Mouse (Mus musculus): ENCODE measurements around the gene Ptgr2. TPM values are rescaled to one million over a fixed set of nuclear protein-coding genes. Genes with fewer than 3 reads are reported as not detected.

The Ptgr2 gene
- polyA plus RNA-seq, 1 experiment from 2014 or later: 26.3 TPM

- 10% methylated on average over 3 of the region's 3 CpGs for WGBS
- Histone ChIP-seq H3K9me3 (ENCODE audit: low read length) (no peaks in the 10 kb centered on the region), H3K4me1 (ENCODE audit: insufficient read depth, low read depth, low read length) (no peaks in the 10 kb centered on the region), H3K4me3 (ENCODE audit: low read depth, low read length) (no peak overlapping the region), H3K27ac (ENCODE audit: low read length) (no peak overlapping the region), H3K27me3 (replicated peaks; ENCODE audit: insufficient read depth, low read length) (no peaks in the 10 kb centered on the region), H3K9ac (replicated peaks; ENCODE audit: low read depth) (no peak overlapping the region), H3K36me3 (ENCODE audit: insufficient read depth, low read length) (no peaks in the 10 kb centered on the region), H3K4me2 (replicated peaks; ENCODE audit: low read depth, low read length) (no peak overlapping the region)
- TF ChIP-seq CTCF (IDR thresholded peaks at IDR 0.05): peak; percentile 96
- no peak for TF ChIP-seq EP300 (IDR thresholded peaks at IDR 0.05)
- peak; percentile 60 for ATAC-seq
- DNase-seq (ENCODE audit: low spot score): peak; percentile 87
Observed at GRCm38 (mm10) chr12:84249217-84249616, 35.8 kb upstream of the Ptgr2 start.

- no peak overlapping the region for H3K27ac ChIP-seq (ENCODE audit: low read length)
- no peaks in the 10 kb centered on the region for H3K4me1 ChIP-seq (ENCODE audit: insufficient read depth, low read depth, low read length)
- no peak overlapping the region for H3K9ac ChIP-seq (replicated peaks; ENCODE audit: low read depth)
- H3K9me3 ChIP-seq (ENCODE audit: low read length): no peaks in the 10 kb centered on the region
- no peaks in the 10 kb centered on the region for H3K27me3 ChIP-seq (replicated peaks; ENCODE audit: insufficient read depth, low read length)
- H3K36me3 ChIP-seq (ENCODE audit: insufficient read depth, low read length): no peaks in the 10 kb centered on the region
- 87% methylated on average over 4 of the region's 5 CpGs for WGBS
- H3K4me2 ChIP-seq (replicated peaks; ENCODE audit: low read depth, low read length): no peak overlapping the region
- ATAC-seq: peak; percentile 25; the same call in 1 of the 2 replicates
- peak; percentile 16 for DNase-seq (ENCODE audit: low spot score)
- TF ChIP-seq EP300 (IDR thresholded peaks at IDR 0.05) (no peak), CTCF (IDR thresholded peaks at IDR 0.05) (no peak)
- no peak overlapping the region for H3K4me3 ChIP-seq (ENCODE audit: low read depth, low read length)
Observed at GRCm38 (mm10) chr12:84252811-84253210, 32.2 kb upstream of the Ptgr2 start.

- no peaks in the 10 kb centered on the region for H3K36me3 ChIP-seq (ENCODE audit: insufficient read depth, low read length)
- no peak for DNase-seq (ENCODE audit: low spot score)
- H3K27ac ChIP-seq (ENCODE audit: low read length): no peak overlapping the region
- H3K4me3 ChIP-seq (ENCODE audit: low read depth, low read length): no peak overlapping the region
- no peak overlapping the region for H3K9ac ChIP-seq (replicated peaks; ENCODE audit: low read depth)
- H3K4me2 ChIP-seq (replicated peaks; ENCODE audit: low read depth, low read length): no peak overlapping the region
- WGBS: 67% methylated on average over 5 of the region's 5 CpGs
- ATAC-seq: no peak
- H3K4me1 ChIP-seq (ENCODE audit: insufficient read depth, low read depth, low read length): no peaks in the 10 kb centered on the region
- TF ChIP-seq CTCF (IDR thresholded peaks at IDR 0.05) (no peak), EP300 (IDR thresholded peaks at IDR 0.05) (no peak)
- H3K9me3 ChIP-seq (ENCODE audit: low read length): no peaks in the 10 kb centered on the region
- H3K27me3 ChIP-seq (replicated peaks; ENCODE audit: insufficient read depth, low read length): no peaks in the 10 kb centered on the region
Observed at GRCm38 (mm10) chr12:84254886-84255285, 30.1 kb upstream of the Ptgr2 start.

DNA sequence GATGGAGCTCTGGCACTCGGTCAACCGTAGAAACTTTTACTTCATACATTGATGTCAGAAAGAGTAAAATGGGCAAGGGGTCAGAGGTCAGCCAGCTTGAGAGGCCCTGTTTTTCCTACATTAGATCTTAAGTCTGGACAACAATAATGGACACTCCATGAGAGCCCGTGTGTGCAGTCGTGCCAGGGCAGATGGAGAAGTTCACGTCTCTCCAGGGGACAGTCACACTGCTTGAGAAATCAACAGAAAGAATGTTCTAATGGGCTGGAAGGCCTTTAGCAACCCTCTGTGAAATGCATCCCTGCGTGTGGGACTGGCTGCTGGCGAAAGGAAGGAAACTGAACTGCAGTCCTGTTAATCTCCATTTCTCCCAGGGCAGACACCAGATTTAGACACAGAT lies 24.7 kb upstream of the Ptgr2 start:
- Histone ChIP-seq H3K9me3 (ENCODE audit: low read length) (no peaks in the 10 kb centered on the region), H3K9ac (replicated peaks; ENCODE audit: low read depth) (no peak overlapping the region), H3K4me1 (ENCODE audit: insufficient read depth, low read depth, low read length) (0 out of 2 replicates have a peak, but pooled peaks cover 3% of the 10 kb centered on the region), H3K36me3 (ENCODE audit: insufficient read depth, low read length) (no peaks in the 10 kb centered on the region), H3K27me3 (replicated peaks; ENCODE audit: insufficient read depth, low read length) (no peaks in the 10 kb centered on the region), H3K4me3 (ENCODE audit: low read depth, low read length) (no peak overlapping the region), H3K4me2 (replicated peaks; ENCODE audit: low read depth, low read length) (no peak overlapping the region), H3K27ac (ENCODE audit: low read length) (no peak overlapping the region)
- DNase-seq (ENCODE audit: low spot score): peak; percentile 66
- peak; percentile 72 for ATAC-seq
- no peak for TF ChIP-seq CTCF (IDR thresholded peaks at IDR 0.05)
- TF ChIP-seq EP300 (IDR thresholded peaks at IDR 0.05): no peak
- WGBS: 50% methylated on average over 7 of the region's 7 CpGs

DNA sequence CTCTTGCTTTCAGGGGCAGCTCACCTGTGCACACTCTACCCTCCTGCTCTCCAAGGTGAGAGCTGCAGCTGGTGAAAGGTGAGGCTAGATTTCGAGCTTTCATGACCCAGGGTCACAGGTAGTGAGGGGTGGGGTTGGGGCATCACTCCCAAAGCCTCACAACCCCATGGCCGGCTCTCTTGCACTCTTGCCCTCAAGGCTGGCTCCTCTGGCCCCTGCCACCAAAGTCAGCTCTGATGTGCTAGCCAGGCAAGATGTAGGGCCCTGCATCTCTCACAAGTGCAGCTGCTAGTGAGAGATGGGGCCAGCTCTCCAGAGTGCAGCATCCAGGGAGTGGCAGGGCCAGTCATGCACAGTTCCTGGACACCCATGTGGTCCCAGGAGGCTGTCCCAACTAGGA lies 17.8 kb upstream of the Ptgr2 start:
- Histone ChIP-seq H3K4me1 (ENCODE audit: insufficient read depth, low read depth, low read length) (no peaks in the 10 kb centered on the region), H3K9ac (replicated peaks; ENCODE audit: low read depth) (no peak overlapping the region), H3K27ac (ENCODE audit: low read length) (no peak overlapping the region), H3K36me3 (ENCODE audit: insufficient read depth, low read length) (no peaks in the 10 kb centered on the region), H3K4me2 (replicated peaks; ENCODE audit: low read depth, low read length) (no peak overlapping the region), H3K4me3 (ENCODE audit: low read depth, low read length) (no peak overlapping the region), H3K27me3 (replicated peaks; ENCODE audit: insufficient read depth, low read length) (no peaks in the 10 kb centered on the region), H3K9me3 (ENCODE audit: low read length) (no peaks in the 10 kb centered on the region)
- 58% methylated on average over 2 of the region's 2 CpGs for WGBS
- TF ChIP-seq EP300 (IDR thresholded peaks at IDR 0.05): no peak
- TF ChIP-seq CTCF (IDR thresholded peaks at IDR 0.05): no peak
- ATAC-seq (no peak), DNase-seq (ENCODE audit: low spot score) (no peak)

DNA sequence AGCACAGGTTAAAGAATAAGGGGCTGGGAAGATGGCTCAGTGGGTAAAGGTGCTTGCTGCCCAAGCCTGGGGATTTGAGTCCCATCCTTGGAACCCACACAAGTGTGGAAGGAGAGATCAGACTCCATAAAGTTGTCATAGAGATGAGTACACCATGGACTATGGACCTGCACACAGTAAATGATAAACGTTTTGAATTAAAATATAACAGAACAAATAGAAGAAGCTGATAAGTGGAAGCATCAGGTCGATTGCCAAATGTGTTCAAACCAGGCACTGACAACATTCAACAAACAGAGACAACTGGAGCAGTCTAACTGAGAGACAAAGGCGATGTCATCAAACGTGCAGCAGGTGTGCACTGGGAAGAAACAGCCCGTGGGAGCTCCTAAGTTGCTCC lies 11.7 kb upstream of the Ptgr2 start:
- Histone ChIP-seq H3K4me3 (ENCODE audit: low read depth, low read length) (no peak overlapping the region), H3K4me1 (ENCODE audit: insufficient read depth, low read depth, low read length) (no peaks in the 10 kb centered on the region), H3K9ac (replicated peaks; ENCODE audit: low read depth) (no peak overlapping the region), H3K9me3 (ENCODE audit: low read length) (no peaks in the 10 kb centered on the region), H3K36me3 (ENCODE audit: insufficient read depth, low read length) (no peaks in the 10 kb centered on the region), H3K27ac (ENCODE audit: low read length) (no peak overlapping the region), H3K27me3 (replicated peaks; ENCODE audit: insufficient read depth, low read length) (no peaks in the 10 kb centered on the region), H3K4me2 (replicated peaks; ENCODE audit: low read depth, low read length) (no peak overlapping the region)
- WGBS: 69% methylated on average over 5 of the region's 5 CpGs
- TF ChIP-seq CTCF (IDR thresholded peaks at IDR 0.05) (no peak), EP300 (IDR thresholded peaks at IDR 0.05) (no peak)
- ATAC-seq: no peak
- no peak for DNase-seq (ENCODE audit: low spot score)

- 83% methylated on average over 9 of the region's 9 CpGs for WGBS
- ATAC-seq: peak; percentile 58
- H3K27me3 ChIP-seq (replicated peaks; ENCODE audit: insufficient read depth, low read length): no peaks in the 10 kb centered on the region
- H3K27ac ChIP-seq (ENCODE audit: low read length): no peak overlapping the region
- H3K36me3 ChIP-seq (ENCODE audit: insufficient read depth, low read length): no peaks in the 10 kb centered on the region
- no peak overlapping the region for H3K4me3 ChIP-seq (ENCODE audit: low read depth, low read length)
- no peak for TF ChIP-seq CTCF (IDR thresholded peaks at IDR 0.05)
- no peak for TF ChIP-seq EP300 (IDR thresholded peaks at IDR 0.05)
- DNase-seq (ENCODE audit: low spot score): peak; percentile 73
- H3K4me1 ChIP-seq (ENCODE audit: insufficient read depth, low read depth, low read length): no peaks in the 10 kb centered on the region
- no peak overlapping the region for H3K4me2 ChIP-seq (replicated peaks; ENCODE audit: low read depth, low read length)
- no peak overlapping the region for H3K9ac ChIP-seq (replicated peaks; ENCODE audit: low read depth)
- no peaks in the 10 kb centered on the region for H3K9me3 ChIP-seq (ENCODE audit: low read length)
Observed at GRCm38 (mm10) chr12:84275288-84275687, 9.7 kb upstream of the Ptgr2 start.
